Mouse (Mus musculus) kidney, postnatal 0 days (tissue): ENCODE measurements around the gene Abl2. TPM values are rescaled to one million over a fixed set of nuclear protein-coding genes. Genes with fewer than 3 reads are reported as not detected.

Experiments used
- ATAC-seq: fragments of 200-750 bp; cut with Nextera tagmentation; replicated peaks from 2 replicates; pipeline ENCODE4 v1.8.0; 2017; ENCODE audit warnings: low read depth, moderate number of reproducible peaks, moderate TSS enrichment, moderate library complexity; ENCODE audit not compliant: low FRiP score
- DNase-seq: peaks from one replicate; pipeline ENCODE4 v3.0.0-alpha.2; 2016; ENCODE audit warnings: low spot score
- H3K27ac ChIP-seq: fragments of 300-500 bp; sonication (generic); 2 replicates; pipeline ENCODE4 v1.5.1; 2014; ENCODE audit warnings: mild to moderate bottlenecking
- H3K27me3 ChIP-seq: fragments of 300-500 bp; sonication (generic); 2 replicates; pipeline ENCODE4 v1.6.1; 2014; ENCODE audit warnings: low read length, mixed read lengths; ENCODE audit not compliant: insufficient read depth
- H3K36me3 ChIP-seq: fragments of 300-500 bp; sonication (generic); 2 replicates; pipeline ENCODE4 v1.6.1; 2014; ENCODE audit warnings: low read length, mixed read lengths; ENCODE audit not compliant: insufficient read depth
- H3K4me1 ChIP-seq: fragments of 300-500 bp; sonication (generic); replicated peaks from 2 replicates; pipeline ENCODE4 v1.6.1; 2014; ENCODE audit warnings: antibody characterized with exemption, low read length, mixed read lengths; ENCODE audit not compliant: insufficient read depth
- H3K4me2 ChIP-seq: fragments of 300-500 bp; sonication (generic); 2 replicates; pipeline ENCODE4 v1.6.1; 2014; ENCODE audit warnings: mild to moderate bottlenecking, low read length, moderate library complexity, mixed read lengths
- H3K4me3 ChIP-seq: fragments of 300-500 bp; sonication (generic); replicated peaks from 2 replicates; pipeline ENCODE4 v1.5.1; 2014; ENCODE audit warnings: low read depth, low read length
- H3K9ac ChIP-seq: fragments of 300-500 bp; sonication (generic); 2 replicates; pipeline ENCODE4 v1.6.1; 2014; ENCODE audit warnings: low read depth, low read length
- H3K9me3 ChIP-seq: fragments of 300-500 bp; sonication (generic); replicated peaks from 2 replicates; pipeline ENCODE4 v1.6.1; 2016; ENCODE audit warnings: low read length, inconsistent platforms, mixed read lengths
- CTCF ChIP-seq: IDR thresholded peaks from 2 replicates; pipeline ENCODE4 v1.5.1; 2016; ENCODE audit warnings: antibody characterized with exemption, low read depth, mild to moderate bottlenecking, moderate library complexity
- WGBS: fragments of 180-500 bp; shearing (Covaris S2); extraction: QIAGEN DNeasy Blood & Tissue Kit; methylation state at CpG from one replicate; pipeline ENCODE4 v1.1.7; 2014; 5-methylcytosine and 5-hydroxymethylcytosine counted together
- polyA plus RNA-seq: library from polyadenylated mRNA; unstranded; fragments of >200 nt; fragmentation: Nextera tagmentation; extraction: Ambion mirVana; gene quantifications from 2 replicates; pipeline ENCODE4 v1.2.1, GENCODE M21; 2015

Gene Abl2
- polyA plus RNA-seq, 1 experiment from 2014 or later: 2.4 TPM

- H3K27me3 ChIP-seq: no peaks in the 10 kb centered on the region
- no peak overlapping the region for H3K27ac ChIP-seq
- ATAC-seq (no peak), DNase-seq (no peak)
- H3K4me3 ChIP-seq: no peak overlapping the region
- no peak overlapping the region for H3K9ac ChIP-seq
- no peaks in the 10 kb centered on the region for H3K4me1 ChIP-seq
- no peaks in the 10 kb centered on the region for H3K36me3 ChIP-seq
- 53% methylated on average over 1 of the region's 1 CpGs for WGBS
- H3K9me3 ChIP-seq: no peaks in the 10 kb centered on the region
- H3K4me2 ChIP-seq: no peak overlapping the region
- TF ChIP-seq CTCF: no peak
These were observed 65.6 kb downstream of the Abl2 start for GRCm38 (mm10) chr1:156624231-156624630.

DNA sequence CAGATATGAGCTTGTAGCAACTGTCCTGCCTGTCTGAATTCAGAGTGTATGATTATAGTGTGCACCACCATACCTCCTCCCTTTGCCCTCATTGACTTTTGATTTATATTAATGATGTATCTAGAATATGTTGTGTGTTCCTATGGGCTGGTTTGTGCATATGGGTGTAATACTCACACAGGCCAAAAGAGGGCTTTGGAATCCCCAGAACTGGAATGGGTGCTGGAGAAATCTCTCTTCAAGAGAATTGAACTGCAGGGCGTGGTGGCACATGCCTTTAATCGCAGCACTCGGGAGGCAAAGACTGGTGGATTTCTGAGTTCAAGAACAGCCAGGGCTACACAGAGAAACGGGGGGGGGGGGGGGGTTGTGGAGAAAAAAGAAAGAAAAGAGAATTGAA is 68.1 kb downstream of the Abl2 start:
- WGBS: 82% methylated on average over 4 of the region's 4 CpGs
- no peaks in the 10 kb centered on the region for H3K27me3 ChIP-seq
- TF ChIP-seq CTCF: peak; percentile 53
- H3K36me3 ChIP-seq: peaks cover 13% of the 10 kb centered on the region
- no peaks in the 10 kb centered on the region for H3K9me3 ChIP-seq
- DNase-seq (no peak), ATAC-seq (no peak)
- no peak overlapping the region for H3K9ac ChIP-seq
- no peaks in the 10 kb centered on the region for H3K4me1 ChIP-seq
- no peak overlapping the region for H3K4me2 ChIP-seq
- no peak overlapping the region for H3K4me3 ChIP-seq
- no peak overlapping the region for H3K27ac ChIP-seq

GRCm38 (mm10) chr1:156629984-156630383 is 71.4 kb downstream of the Abl2 start:
- no peak overlapping the region for H3K4me2 ChIP-seq
- 89% methylated on average over 8 of the region's 8 CpGs for WGBS
- H3K36me3 ChIP-seq: peaks cover 31% of the 10 kb centered on the region
- H3K27ac ChIP-seq: no peak overlapping the region
- DNase-seq (no peak), ATAC-seq (no peak)
- H3K27me3 ChIP-seq: no peaks in the 10 kb centered on the region
- H3K4me1 ChIP-seq: no peaks in the 10 kb centered on the region
- H3K9ac ChIP-seq: no peak overlapping the region
- no peak overlapping the region for H3K4me3 ChIP-seq
- no peak for TF ChIP-seq CTCF
- no peaks in the 10 kb centered on the region for H3K9me3 ChIP-seq

DNA sequence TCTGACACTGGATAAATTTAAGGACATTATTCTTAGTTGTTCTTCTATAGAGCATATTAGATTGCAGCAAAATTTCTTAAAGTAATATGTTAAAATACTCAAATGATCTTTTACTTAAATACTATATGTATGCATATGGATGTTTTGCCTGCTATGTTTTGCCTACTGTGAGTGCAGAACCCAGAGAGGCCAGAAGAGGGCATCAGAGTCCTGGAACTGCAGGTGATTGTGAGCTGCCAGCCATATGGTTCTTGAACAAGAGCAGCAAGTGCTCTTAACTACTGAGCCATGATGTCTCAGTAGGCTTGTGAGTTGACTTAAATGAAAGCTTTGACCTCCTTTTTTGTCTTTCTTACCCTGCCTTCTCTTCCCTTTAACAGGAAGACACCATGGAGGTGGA is 72.4 kb downstream of the Abl2 start:
- DNase-seq (no peak), ATAC-seq (no peak)
- Histone ChIP-seq H3K27ac (no peak overlapping the region), H3K4me2 (no peak overlapping the region), H3K4me1 (no peaks in the 10 kb centered on the region), H3K4me3 (no peak overlapping the region), H3K36me3 (peaks cover 35% of the 10 kb centered on the region), H3K9me3 (no peaks in the 10 kb centered on the region), H3K27me3 (no peaks in the 10 kb centered on the region), H3K9ac (no peak overlapping the region)
- TF ChIP-seq CTCF: peak; percentile 54

GRCm38 (mm10) chr1:156633095-156633494 is 74.5 kb downstream of the Abl2 start:
- ATAC-seq: peak; percentile 40; the same call in 1 of the 2 replicates
- Histone ChIP-seq H3K4me2 (no peak overlapping the region), H3K4me3 (no peak overlapping the region), H3K4me1 (no peaks in the 10 kb centered on the region), H3K36me3 (peaks cover 43% of the 10 kb centered on the region), H3K27me3 (no peaks in the 10 kb centered on the region), H3K27ac (no peak overlapping the region), H3K9ac (no peak overlapping the region), H3K9me3 (no peaks in the 10 kb centered on the region)
- 76% methylated on average over 10 of the region's 10 CpGs for WGBS
- TF ChIP-seq CTCF: peak; percentile 76
- peak; percentile 77 for DNase-seq

- no peak for TF ChIP-seq CTCF
- Histone ChIP-seq H3K4me2 (no peak overlapping the region), H3K4me3 (no peak overlapping the region), H3K27ac (no peak overlapping the region), H3K9me3 (no peaks in the 10 kb centered on the region), H3K36me3 (peaks cover 41% of the 10 kb centered on the region), H3K9ac (no peak overlapping the region), H3K27me3 (no peaks in the 10 kb centered on the region), H3K4me1 (no peaks in the 10 kb centered on the region)
- 91% methylated on average over 2 of the region's 2 CpGs for WGBS
- DNase-seq (no peak), ATAC-seq (no peak)
These were observed 76.6 kb downstream of the Abl2 start for GRCm38 (mm10) chr1:156635148-156635547.

- no peak for DNase-seq
- no peak for TF ChIP-seq CTCF
- H3K9ac ChIP-seq: no peak overlapping the region
- no peak overlapping the region for H3K4me3 ChIP-seq
- H3K27ac ChIP-seq: no peak overlapping the region
- H3K36me3 ChIP-seq: peaks cover 37% of the 10 kb centered on the region
- H3K9me3 ChIP-seq: no peaks in the 10 kb centered on the region
- 86% methylated on average over 5 of the region's 5 CpGs for WGBS
- no peaks in the 10 kb centered on the region for H3K27me3 ChIP-seq
- no peaks in the 10 kb centered on the region for H3K4me1 ChIP-seq
- no peak for ATAC-seq
- H3K4me2 ChIP-seq: no peak overlapping the region
These were observed 80.9 kb downstream of the Abl2 start for GRCm38 (mm10) chr1:156639455-156639854.
